Mouse (Mus musculus) left cerebral cortex, postnatal 25 days (tissue): ENCODE results near the gene Csnk2a1. TPM values are rescaled to one million over a fixed set of nuclear protein-coding genes. Genes with fewer than 3 reads are reported as not detected.
A peak's percentile ranks its signal among the peaks of the same experiment; 100 is the strongest.
"Not testable (repeated sequence)": the region's sequence is repeated elsewhere in the genome, so short reads cannot be mapped to it uniquely, and the experiment has no call there.

Experiments
- DNase-seq, 2 experiments: peaks; one replicate each; pipeline ENCODE4 v3.0.0; 2022; ENCODE audit warnings: low spot score in 2 of 2, mixed read lengths in 1 of 2
- intact Hi-C: fragments of 180-260 bp; cut with DNase I; formaldehyde crosslinking; loops from one replicate; pipeline ENCODE4 v1.15.1; 2025
- total RNA-seq, 2 experiments: library from RNA; stranded (reverse); gene quantifications; 2 replicates each; pipeline ENCODE4 v1.2.3; 2021

Gene Csnk2a1
- total RNA-seq = 100 to 1,000 TPM; 100 to 107 TPM

DNA sequence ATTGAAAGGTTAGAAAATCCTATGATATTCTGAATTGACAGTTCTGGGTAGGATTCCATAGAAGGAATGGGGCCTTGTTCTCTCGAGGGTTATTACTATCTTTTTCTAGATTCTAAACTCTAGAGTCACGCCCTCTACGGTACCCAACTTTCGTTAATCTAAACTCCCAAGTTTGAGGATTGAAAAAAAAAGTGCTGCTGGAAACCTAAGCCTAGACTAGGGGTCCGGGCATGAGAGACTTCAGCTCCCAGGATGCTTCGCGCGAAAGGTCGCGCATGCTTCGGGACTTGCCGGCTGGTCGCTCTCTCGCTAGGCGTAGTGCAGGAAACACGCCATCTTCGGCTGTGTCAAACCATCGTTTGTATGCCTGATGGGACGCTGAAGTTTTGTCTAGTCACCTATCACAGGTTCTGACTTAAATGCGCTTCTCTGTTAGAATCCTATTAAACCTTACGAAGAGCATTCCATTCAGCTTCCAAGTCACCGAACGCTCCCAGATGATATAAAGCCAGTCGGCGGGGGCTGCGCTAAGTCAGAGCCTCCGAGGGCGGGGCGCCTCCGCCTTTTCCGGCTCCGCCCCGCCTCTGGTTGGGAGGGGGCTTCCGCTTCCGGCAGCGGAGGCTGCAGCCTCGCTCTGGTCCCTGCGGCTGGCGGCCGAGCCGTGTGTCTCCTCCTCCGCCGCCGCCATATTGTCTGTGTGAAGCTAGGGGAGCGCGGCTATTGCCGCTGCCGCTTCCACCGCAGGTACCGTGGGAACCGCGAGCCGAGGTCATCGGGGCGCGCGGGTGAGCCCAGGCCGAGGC, at the start of gene Csnk2a1:
Gene Csnk2a1, plus strand, starts transcription at position 592 of the 803 bp plus-strand sequence.
- peak; percentile 95 to 97 for DNase-seq
- intact Hi-C loops = no loop called here

DNA sequence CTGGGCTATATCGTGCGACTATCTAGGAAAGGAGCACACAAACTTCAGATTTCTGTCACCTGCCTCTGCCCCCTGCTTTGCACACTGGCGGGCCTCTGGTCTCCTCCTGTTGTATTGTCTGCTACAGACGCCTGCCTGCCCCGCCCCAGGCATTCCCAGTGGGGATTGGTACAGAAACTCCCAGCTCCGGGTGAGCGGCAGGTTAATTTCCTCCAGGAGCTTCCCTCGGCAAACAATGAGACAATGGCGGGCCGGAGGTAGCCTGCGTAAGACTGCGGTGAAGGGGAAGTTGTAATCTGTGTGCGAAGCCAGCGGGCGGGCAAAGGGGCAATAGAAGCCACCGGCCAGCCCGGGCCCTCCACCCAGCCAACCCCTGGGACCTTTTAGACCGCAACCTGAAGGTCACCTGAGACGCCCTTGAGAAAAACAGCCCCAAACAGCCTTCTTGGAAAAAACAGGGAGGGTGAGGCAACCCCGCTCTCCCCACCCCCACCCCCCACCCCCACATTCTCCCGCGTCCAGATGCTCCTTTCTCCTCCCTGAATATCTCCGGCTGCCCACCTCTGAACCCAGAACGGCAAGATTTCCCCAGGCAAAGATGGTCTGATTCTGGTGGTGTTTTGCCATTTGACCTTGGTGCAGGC, 49.4 kb upstream of the Csnk2a1 start:
- DNase-seq = no peak
- intact Hi-C loops = no loop called here

DNA sequence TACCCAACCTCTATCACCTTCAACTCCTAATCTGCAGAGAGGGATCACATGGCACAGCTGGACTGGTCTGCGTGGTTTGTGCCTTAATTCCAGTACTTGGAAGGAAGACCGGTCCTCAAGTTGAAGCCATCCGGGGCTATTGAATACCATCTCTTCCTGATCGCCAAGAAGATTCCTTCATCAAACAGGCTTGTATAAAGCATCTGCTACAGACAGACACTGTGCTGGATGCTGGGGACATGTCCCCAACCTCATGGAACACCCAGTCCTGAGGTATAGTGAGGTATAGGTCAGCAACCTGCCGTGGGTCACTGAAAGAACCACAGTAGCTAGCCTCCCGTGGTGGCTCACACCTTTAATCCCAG, 48.9 kb upstream of the Csnk2a1 start:
- no peak for DNase-seq
- intact Hi-C loops = no loop called here

DNA sequence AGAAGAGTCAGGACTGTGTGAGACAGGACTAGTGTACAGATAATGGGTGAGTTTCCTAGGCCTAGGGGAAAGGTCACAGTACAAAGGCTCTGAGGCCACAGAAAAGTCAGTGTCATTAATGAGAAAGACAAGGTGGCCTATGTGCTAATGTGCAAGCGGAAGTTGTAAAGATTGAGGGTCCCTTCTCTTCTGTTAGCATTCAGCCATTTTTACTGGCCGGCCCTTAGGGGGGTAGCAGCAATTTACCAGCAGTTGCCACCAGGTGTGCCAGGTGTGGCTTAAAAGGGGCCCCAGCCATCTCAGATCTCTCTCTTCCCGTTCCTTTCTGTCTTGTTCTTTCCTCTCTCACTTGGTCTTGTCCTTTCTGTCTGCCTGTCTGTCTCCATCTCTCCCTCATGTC, 48.3 kb upstream of the Csnk2a1 start:
- no peak for DNase-seq
- intact Hi-C loops = no loop called here

DNA sequence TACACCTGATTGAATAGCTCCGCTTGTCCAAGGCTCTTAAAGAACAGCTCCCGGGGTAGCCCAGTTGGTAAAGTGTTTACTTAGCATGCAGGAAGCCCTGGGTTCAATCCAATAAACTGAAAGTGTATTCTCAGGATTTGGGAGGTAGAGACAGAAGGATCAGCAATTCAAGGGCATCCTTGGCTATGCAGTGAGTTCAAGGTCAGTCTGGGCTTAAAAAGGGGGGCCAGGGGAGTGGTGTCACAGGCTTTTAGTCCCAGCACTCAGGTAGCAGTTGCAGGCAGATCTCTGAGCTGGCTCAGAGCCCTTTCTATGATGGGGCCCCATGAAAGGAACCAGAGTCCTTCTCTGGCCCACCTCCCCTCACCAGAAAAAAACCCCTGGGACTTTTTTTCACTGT, 47.3 kb upstream of the Csnk2a1 start:
- intact Hi-C loops = no loop called here
- no peak for DNase-seq

DNA sequence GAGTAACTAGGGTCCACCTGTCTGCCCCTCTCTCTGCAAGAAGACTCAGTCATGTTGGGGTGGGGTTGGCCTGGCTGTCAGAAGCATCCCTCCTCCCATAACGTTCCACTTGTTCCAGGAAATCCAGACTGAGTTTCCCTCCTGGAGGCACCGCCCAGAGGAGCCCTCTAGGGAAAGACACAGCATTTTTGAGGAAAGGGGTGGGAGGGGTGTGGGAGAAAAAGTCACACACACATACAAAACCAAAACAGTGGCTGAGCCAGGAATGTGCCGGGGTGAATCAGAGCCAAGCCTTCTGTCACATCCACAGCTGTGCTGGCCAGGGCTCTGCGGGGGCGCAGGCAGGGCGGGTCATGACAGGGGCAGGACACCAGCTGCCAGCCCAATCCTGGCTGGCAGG, 46.3 kb upstream of the Csnk2a1 start:
- peak in 1 of 2 experiments; percentile 28 for DNase-seq
- intact Hi-C loops = no loop called here

DNA sequence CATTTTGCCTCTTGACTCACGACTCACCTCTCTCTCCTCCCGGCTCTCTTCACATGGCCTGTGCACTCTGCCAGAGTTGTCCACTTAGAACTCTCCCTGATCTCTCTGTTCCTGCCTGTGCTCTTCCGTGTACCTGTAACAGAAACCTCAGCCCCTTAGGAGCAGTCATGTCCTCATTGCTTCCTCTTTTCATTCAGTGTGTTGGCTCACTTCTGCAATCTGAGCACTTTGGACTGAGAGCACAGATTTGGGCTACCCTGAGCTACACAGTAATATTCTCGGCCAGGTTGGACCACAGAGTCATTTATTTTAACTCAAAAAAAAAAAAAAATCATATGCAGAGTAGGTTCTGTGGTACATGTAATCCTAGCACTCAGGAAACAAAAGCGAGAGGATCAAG, 39.5 kb upstream of the Csnk2a1 start:
- intact Hi-C loops = no loop called here
- DNase-seq = no peak

DNA sequence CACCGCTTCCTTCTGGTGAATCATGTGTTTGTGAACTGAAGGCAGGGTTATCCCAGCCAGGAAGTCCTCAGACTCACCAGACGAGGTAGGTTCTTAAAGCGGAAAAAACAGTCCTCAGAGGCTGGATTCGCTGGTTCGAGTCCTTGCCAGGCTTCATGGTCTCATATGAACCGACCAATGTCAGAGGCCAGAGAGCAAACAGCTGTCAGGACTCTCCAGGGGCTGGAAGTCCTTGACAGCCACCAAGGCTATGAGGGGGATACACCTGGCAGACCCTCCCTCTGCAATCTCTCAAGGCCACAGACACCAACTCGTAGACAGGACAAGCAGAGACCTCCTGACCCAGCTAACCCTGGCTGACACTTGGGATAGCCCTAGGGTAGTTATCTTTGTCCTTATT, 37.4 kb upstream of the Csnk2a1 start:
- intact Hi-C loops = no loop called here
- no peak for DNase-seq

DNA sequence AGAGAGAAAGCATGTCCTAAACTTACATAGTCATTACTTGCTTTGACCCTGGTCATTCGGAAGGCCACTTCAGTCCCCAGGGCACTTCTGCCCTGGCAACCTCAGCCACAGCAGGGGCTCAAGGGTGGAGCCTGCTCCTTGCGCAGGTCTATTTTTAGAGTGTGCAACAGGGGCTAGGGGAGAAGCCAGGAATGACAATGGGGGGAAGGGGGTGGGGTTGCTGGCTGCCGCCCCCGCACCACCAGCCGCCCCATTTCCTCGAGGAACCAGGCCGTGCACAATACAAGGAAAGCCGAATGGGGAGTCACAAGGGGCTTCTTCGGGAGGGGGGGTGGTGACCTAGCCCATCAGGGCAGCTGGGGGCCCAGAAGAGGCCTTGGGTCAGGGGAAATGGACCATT, 37.0 kb upstream of the Csnk2a1 start:
- intact Hi-C loops = no loop called here
- no peak for DNase-seq

DNA sequence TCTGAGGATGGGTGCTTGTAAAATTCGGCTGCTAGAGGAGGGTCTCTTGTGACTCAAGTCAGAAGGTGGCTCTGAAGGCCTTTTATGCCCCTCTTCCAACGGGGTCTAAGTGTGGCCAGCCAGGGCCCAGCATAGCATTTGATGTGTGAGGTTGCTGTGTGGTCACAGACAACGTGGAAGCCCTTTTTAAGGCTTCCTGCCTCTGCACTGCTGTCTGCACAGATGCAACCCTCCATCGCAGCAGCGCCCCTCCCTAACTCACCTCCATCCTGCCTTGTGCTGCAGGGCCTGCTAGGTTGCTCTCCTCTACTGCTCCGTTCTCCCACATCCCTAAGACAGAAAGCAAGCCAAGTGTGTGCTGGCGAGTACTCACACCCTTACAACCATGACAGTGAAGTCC, 36.5 kb upstream of the Csnk2a1 start:
- no peak for DNase-seq
- intact Hi-C loops = no loop called here

DNA sequence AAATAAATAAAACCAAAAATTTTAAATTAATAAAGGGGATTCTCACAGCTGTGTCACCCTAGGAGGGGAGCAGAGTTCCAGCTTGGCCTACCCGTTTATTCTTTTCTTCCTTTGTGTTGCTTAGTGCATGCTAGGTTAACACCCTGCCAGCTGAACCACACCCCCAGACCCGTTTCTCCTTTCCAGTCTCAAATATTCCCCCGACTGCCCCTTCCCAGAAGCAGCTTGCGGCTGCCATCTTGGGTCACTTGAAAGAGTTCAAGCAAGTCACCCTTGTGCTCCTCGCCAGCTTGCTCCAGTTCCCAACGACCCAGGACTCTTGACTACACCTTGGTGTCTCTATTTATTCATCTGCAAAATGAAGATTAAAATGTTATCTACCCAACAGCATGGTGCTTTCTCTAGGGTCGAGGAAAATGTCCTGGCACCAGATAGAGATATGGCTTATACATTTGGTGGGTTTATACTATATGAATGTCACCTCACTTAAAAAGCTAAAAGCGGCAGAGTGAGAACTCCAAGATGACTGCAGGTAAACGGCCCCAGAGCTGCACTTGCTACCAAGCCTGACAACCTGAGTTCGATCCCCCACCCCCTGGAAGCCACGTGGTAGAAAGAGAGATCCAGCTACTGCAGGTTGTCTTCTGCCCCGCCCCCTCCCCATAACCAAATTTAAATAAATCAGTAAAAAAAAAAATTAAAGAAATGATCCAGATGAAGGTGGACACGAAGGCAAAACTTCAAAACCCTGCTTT, 33.9 kb upstream of the Csnk2a1 start:
- no peak for DNase-seq
- intact Hi-C loops = no loop called here

DNA sequence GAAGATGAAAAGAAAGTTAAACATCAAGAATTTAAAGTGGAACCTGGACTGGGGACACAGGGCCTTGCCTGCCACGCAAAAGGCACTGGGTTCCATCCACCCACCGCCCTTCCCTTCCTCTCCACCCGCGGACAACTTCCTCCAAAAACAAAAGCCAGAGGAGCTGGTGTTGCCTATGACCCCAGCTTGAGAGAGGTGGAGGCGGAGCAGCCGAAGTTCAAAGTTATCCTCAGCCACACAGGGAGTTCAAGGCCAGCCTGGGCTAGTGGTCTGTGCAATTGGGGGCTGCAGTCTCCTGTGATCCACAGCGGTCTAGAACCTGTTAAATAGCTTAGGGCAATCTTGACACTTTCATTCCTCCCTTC, 33.3 kb upstream of the Csnk2a1 start:
- no peak for DNase-seq
- intact Hi-C loops = no loop called here

DNA sequence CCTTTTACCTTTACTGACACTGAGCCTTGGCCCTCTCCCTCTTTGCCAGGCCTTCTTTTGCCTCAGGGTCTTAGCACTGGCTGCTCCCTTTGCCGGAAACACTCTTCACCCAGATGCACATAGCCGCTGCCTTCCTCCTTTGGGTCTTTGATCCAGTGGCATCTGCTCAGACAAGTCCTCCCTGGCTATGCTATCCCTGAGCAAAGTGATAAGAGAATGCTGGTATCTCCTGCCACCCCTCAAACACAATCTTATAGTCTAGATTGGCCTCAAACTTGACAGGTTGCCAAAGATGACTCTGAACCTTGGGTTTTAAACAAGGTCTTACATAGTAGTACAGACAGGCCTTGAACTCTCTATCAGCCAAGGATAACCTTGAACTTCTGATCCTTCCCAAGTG, 32.1 kb upstream of the Csnk2a1 start:
- intact Hi-C loops = no loop called here
- no peak for DNase-seq

DNA sequence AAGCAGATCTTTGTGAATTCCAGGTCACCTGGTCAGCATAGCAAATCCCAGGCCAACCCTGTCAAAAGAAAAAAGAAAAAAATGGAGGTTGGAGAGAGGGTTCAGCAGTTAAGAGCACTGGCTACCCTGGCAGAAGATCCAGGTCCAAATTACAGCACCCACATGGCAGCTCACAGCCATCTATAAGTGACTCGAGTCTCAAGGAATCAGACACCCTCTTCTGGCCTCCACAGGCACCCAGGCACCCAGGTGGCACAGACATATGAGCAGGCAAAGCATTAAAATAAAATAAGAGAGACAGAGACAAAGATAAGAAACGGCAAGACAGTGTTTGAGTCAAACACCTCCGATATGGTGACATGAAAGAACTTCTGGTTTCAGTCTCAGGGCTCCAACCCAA, 29.7 kb upstream of the Csnk2a1 start:
- intact Hi-C loops = loop anchor here (1.0 to 2.0 kb wide), 3 partner anchors 85 to 168 kb away; no protein-coding TSS in a partner anchor
- DNase-seq = peak in 1 of 2 experiments; percentile 9

DNA sequence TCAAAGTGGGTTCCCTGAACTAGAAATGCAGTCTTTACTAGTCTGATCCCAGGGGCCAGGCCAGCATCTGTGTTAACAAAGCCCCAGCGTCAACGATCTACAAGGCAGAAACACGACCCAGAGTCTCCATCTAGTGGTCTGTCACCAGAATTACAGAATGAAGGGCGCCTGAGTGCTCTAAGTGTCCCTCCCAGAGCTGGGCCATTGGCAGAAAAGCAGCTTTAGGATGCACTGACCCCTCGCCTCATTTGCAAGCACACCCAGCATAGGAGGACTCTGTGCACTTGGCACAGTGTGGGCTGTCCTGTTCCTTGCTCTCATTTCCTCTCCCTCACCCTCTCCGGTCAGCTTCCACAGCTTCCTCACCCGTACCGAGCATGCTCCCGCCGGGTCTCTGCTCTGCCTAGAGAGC, 29.3 kb upstream of the Csnk2a1 start:
- peak; percentile 68 to 82 for DNase-seq
- intact Hi-C loops = loop anchor here (1.0 to 2.0 kb wide), 3 partner anchors 85 to 169 kb away; no protein-coding TSS in a partner anchor

DNA sequence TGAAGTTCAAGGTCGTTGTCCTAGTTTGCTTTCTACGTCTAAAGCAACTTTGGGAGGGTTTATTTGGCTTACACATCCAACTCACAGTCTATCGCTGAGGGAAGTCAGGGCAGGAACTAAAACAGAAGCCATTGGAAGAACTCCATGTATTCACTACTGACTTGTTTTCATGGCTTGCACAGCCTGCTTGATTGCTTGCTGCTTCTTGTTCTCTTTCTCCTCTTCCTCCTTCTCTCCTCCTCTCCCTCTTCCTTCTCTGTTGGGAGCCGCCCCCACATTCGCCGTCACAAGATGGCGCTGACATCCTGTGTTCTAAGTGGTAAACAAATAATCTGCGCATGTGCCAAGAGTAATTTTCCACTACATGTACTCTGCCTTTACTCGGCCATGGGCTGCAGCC, 20.5 kb upstream of the Csnk2a1 start:
- intact Hi-C loops, DNase-seq: not testable (repeated sequence)

DNA sequence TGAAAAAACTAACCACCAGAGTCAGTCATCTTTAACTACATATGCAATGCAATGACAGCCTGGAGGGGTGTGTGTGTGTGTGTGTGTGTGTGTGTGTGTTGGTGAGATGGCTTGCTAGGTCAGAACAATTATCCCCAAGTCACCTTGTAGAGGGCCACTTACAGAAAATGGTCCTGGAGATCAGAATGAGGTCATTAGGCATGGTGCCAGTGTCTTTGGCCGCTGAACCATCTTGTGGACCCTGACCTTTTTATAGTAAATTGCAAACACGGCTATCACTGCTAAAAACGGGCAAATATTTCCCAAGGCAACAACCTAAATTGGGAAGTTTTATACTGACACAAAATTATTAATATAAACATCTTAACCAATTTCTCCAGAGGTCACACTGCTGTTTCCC, 14.8 kb upstream of the Csnk2a1 start:
- intact Hi-C loops = no loop called here
- DNase-seq = no peak

DNA sequence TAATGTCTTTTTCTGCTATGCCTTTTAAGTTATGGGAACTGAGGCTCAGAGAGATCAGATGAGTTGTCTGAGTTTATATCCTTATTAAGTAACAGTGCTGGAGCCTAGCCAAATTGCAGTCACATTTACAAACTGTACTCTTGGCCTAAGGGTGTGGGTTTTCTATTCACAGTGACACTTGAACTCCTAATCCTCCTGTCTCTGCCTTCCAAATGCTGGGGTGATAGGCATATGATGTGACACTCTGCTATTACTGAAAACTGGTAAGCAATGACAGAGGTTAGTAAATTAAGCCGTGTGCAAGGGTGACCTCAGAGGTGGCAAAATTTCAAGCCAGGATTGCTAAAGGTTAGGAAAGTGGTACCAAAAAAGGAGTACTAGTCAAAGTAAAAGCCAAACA, 9.7 kb upstream of the Csnk2a1 start:
- intact Hi-C loops = no loop called here
- DNase-seq = no peak

DNA sequence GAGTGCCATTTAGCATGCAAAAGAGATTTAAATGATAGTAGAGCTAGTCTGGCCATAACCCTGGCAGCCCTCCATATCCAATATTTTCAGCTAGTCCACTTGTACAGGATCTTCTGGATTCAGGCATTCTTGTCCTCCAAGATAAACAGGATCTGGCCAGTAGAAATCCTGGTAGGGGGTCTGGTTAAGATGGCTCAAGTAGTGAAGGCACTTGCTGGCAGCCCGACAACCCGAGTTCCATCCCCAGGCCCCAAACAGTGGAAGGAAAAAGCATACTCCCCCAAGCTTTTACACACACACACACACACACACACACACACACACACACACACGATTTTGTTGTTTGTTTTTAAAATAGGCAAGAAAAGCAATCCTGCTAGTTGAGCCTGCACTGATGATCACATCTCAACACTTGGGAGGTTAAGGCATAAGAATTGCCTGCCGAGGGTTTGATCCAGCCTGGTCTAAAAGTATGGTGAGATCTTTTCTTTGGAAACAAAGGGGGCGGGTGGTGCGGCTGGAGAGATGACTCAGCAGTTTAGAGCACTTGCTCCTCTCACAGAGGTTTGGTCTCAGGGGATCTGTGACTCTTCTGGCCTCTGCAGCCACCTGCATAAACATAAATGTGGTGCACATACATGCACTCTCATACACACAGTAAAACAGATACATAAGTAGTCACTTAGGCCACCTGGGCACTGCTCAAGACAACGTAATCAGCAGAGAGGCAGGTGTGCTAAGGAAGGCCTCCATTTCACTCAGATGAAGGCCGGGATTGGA, 2.9 kb upstream of the Csnk2a1 start:
- no peak for DNase-seq
- intact Hi-C loops = no loop called here

DNA sequence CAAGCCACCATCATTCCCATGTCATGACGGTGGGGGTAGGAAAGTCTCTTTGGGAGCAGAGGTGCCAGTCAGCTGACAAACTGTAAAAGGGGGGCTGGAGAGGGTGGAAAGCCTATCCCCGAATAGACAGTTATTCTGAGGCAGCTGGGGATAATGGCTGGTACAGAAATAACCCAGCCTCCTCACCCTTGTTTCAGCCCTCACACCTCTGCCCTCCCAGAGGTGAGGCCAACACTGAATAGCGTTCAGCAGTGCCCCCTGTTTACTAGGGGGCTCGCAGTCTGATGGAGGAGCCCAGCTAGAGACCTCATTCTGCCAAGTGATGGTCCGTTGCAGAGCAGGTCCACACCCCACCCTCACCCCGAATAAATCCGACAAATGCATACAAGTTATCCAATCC, 1.1 kb upstream of the Csnk2a1 start:
- intact Hi-C loops = no loop called here
- DNase-seq = no peak
